Mouse (Mus musculus): ENCODE results near the gene Iqce. TPM values are rescaled to one million over a fixed set of nuclear protein-coding genes. Genes with fewer than 3 reads are reported as not detected.

The Iqce gene
- polyA plus RNA-seq, 1 experiment from 2014 or later = 25.1 TPM

- H3K9me3 ChIP-seq = no peaks in the 10 kb centered on the region
- WGBS = 85% methylated on average over 15 of the region's 15 CpGs
- H3K4me3 ChIP-seq = no peak overlapping the region
- H3K4me2 ChIP-seq (replicated peaks) = no peak overlapping the region
- H3K4me1 ChIP-seq = peaks cover 22% of the 10 kb centered on the region
- H3K27ac ChIP-seq (replicated peaks) = no peak overlapping the region
- no peaks in the 10 kb centered on the region for H3K36me3 ChIP-seq
- no peak overlapping the region for H3K9ac ChIP-seq (replicated peaks)
- no peaks in the 10 kb centered on the region for H3K27me3 ChIP-seq
- ATAC-seq (replicated peaks) = no peak
These were observed 47.9 kb downstream of the Iqce start for GRCm38 (mm10) chr5:140654096-140654845.

GRCm38 (mm10) chr5:140652587-140652986 is 49.6 kb downstream of the Iqce start:
- no peaks in the 10 kb centered on the region for H3K36me3 ChIP-seq
- no peak overlapping the region for H3K9ac ChIP-seq (replicated peaks)
- WGBS = 58% methylated on average over 7 of the region's 7 CpGs
- H3K9me3 ChIP-seq = no peaks in the 10 kb centered on the region
- no peak overlapping the region for H3K4me3 ChIP-seq
- H3K4me2 ChIP-seq (replicated peaks) = no peak overlapping the region
- no peaks in the 10 kb centered on the region for H3K27me3 ChIP-seq
- H3K4me1 ChIP-seq = peaks cover 15% of the 10 kb centered on the region
- no peak overlapping the region for H3K27ac ChIP-seq (replicated peaks)
- ATAC-seq (replicated peaks) = no peak

DNA sequence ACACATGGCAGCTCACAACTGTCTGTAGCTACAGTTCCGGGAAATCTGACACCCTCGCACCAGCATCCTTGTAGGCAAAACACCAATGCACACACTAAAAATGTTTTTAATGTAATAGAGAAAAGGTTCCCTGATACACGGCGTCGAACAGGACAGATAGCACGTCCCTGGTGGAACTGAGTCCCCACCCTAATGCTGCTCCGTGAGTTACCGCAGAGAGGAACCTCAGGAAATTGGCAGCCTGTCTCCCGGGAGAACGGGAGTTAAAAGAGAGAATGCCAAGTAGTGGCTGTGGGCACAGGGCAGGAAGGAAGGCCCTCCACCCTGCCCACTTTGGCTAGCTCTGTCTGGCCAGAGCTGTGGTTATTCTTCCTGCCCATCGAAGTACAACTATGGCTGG is 50.9 kb downstream of the Iqce start:
- no peak for ATAC-seq (replicated peaks)
- Histone ChIP-seq H3K4me2 (replicated peaks) (no peak overlapping the region), H3K9ac (replicated peaks) (no peak overlapping the region), H3K4me1 (peaks cover 27% of the 10 kb centered on the region), H3K9me3 (no peaks in the 10 kb centered on the region), H3K4me3 (no peak overlapping the region), H3K36me3 (no peaks in the 10 kb centered on the region), H3K27ac (replicated peaks) (no peak overlapping the region), H3K27me3 (no peaks in the 10 kb centered on the region)
- WGBS = 70% methylated on average over 11 of the region's 11 CpGs

DNA sequence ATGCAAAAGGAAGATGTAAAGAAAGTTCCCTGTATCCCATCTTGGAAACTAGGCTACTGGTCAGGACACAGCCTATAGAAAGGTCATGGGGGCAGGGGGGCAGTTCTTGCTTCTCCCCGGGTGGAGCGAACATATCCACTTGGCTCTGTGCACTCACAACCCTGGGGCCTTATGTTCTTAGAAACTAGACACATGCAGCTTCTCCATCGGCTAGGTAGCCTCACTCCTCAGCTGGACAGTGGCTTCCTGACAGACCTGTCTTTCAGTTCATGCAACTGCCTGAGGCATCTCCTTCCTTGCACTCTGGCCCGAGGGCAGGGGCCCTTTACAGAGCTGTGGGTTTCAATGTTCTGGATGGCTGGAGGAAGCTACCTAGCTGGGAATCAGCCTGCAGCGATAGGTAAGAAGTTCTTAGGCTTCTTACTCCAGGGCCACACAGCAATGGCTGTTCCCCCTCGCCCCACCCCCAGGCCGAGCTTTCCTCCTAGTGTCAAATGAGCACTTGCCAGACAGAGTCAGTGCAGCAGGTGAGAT is 52.2 kb downstream of the Iqce start:
- Histone ChIP-seq H3K4me2 (replicated peaks) (peak overlapping the region; percentile 71), H3K27ac (replicated peaks) (peak overlapping the region; percentile 92), H3K4me3 (peak overlapping the region; percentile 94; the same call in 1 of the 2 replicates), H3K36me3 (no peaks in the 10 kb centered on the region), H3K9ac (replicated peaks) (peak overlapping the region; percentile 69; the same call in 1 of the 2 replicates), H3K27me3 (no peaks in the 10 kb centered on the region), H3K9me3 (no peaks in the 10 kb centered on the region), H3K4me1 (peaks cover 40% of the 10 kb centered on the region)
- no peak for ATAC-seq (replicated peaks)
- 51% methylated on average over 7 of the region's 7 CpGs for WGBS

- 3% methylated on average over 26 of the region's 26 CpGs for WGBS
- peaks cover 7% of the 10 kb centered on the region for H3K36me3 ChIP-seq
- H3K4me2 ChIP-seq (replicated peaks) = peak overlapping the region; percentile 71
- H3K9ac ChIP-seq (replicated peaks) = peak overlapping the region; percentile 69
- no peaks in the 10 kb centered on the region for H3K27me3 ChIP-seq
- H3K9me3 ChIP-seq = no peaks in the 10 kb centered on the region
- peak; percentile 85 for ATAC-seq (replicated peaks)
- peak overlapping the region; percentile 92 for H3K27ac ChIP-seq (replicated peaks)
- peaks cover 47% of the 10 kb centered on the region for H3K4me1 ChIP-seq
- H3K4me3 ChIP-seq = peak overlapping the region; percentile 94
These were observed 53.0 kb downstream of the Iqce start for GRCm38 (mm10) chr5:140649101-140649667.

DNA sequence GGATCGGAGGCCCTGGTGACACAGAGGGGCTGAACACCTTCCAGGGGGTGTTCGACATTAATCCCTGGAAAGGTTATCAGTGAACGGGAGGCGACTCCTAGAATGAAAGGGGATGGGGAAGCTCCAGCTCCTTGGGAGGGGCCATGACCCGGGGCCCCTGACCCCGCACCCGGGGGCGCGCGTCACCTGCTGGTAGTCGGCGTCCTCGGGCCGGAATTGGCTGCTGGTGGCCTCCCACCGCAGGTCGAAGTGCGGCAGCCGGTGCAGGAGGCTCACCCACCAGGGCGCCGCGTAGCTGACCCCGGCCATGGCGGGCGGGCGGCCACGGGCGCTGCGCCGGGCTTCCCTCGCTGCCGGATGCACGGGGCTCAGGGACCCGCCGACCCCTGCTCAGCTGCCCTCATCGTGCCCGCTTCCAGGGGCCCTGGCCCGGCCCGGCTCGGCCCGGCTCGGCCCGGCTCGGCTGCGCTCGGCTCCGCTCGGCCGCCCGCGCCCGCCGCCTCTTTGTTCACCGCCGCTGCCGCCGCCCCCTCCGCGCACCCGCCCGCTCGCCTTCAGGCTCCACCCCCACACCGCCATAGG is 53.6 kb downstream of the Iqce start, which contains the start of gene Ttyh3:
Gene Ttyh3, minus strand, starts transcription at position 513 of the 582 bp plus-strand sequence.
- Histone ChIP-seq H3K4me1 (peaks cover 53% of the 10 kb centered on the region), H3K4me3 (peak within 1 kb of the TSS; percentile 94), H3K4me2 (replicated peaks) (peak within 1 kb of the TSS; percentile 78), H3K36me3 (peaks cover 10% of the 10 kb centered on the region), H3K9me3 (no peaks in the 10 kb centered on the region), H3K9ac (replicated peaks) (peak within 1 kb of the TSS; percentile 100), H3K27ac (replicated peaks) (peak within 1 kb of the TSS; percentile 94), H3K27me3 (no peaks in the 10 kb centered on the region)
- under 1% methylated on average over 50 of the region's 62 CpGs for WGBS
- ATAC-seq (replicated peaks) = peak; percentile 69; the same call in 1 of the 2 replicates

DNA sequence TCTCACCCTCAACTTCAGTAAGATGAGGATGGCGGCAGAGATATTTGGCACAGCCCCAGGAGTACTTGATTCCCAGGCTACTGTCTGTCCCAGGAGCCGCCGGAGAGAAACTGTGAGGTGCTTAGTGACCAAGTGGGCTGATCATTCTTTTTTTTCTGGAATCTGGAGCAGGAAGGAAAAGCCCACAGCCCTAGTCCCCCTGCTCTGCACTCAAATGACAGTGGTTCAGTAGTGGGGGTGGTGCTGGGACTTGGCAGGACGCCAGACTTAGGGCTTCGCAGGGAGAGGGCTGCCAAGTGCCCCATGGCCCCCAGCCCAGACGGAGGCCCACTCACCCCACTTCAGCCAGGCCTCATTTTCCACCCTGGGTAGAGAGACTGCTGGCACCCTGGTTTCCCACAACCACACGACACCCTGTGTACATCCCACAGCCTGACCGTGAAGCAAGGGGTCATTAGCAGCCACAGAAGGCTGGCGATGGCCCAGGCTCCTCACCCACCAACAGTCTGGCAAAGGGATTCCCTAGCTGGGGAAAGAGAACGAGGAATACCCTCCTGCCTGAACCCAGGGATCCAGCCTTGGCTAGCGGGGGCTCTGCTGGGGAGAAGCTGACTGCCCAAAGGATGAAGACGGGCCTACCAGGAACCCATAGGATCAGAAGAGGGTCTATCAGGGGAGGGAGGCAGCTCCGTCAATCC is 54.2 kb downstream of the Iqce start:
- Histone ChIP-seq H3K9me3 (no peaks in the 10 kb centered on the region), H3K27ac (replicated peaks) (peak overlapping the region; percentile 94), H3K27me3 (no peaks in the 10 kb centered on the region), H3K36me3 (peaks cover 10% of the 10 kb centered on the region), H3K4me1 (peaks cover 59% of the 10 kb centered on the region), H3K4me2 (replicated peaks) (peak overlapping the region; percentile 78), H3K4me3 (peak overlapping the region; percentile 94), H3K9ac (replicated peaks) (peak overlapping the region; percentile 100)
- under 1% methylated on average over 13 of the region's 13 CpGs for WGBS
- peak; percentile 46 for ATAC-seq (replicated peaks)

DNA sequence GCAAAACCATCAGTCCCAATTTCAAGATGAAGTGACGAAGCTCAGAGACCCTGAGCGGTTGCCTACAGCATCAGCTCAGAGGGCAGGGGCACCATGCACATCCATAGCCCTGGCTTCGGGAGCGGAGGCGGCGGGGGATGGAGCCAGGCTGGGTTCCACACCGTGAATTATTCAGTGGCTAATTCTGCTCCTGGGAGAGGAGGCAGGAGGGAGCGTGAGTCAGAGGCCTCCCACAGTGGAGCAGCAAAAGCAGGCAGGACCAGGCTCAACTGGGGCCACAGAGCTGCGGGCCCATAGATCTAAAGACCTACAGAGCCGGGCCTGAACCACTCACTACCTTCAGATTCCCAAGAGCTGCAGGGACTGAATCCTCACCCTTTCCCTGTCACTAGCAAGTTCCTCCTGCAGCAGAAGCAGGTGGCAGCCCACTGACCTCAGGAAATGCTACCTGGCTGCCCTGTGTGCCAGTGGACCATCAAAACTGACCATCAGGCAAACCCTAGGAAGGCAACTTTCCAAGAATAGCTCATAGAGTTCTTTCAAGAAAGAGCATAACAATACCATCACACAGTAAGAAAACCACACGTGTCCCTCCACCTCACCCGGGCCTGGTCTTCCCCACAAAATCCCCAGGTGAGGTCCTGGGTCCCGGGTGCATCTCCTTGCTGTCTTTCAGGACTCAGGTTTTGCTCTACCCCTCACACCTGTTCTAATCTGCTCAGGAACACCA is 55.0 kb downstream of the Iqce start:
- Histone ChIP-seq H3K4me3 (peak overlapping the region; percentile 94), H3K27me3 (no peaks in the 10 kb centered on the region), H3K9me3 (no peaks in the 10 kb centered on the region), H3K4me1 (peaks cover 67% of the 10 kb centered on the region), H3K4me2 (replicated peaks) (peak overlapping the region; percentile 78), H3K27ac (replicated peaks) (peak overlapping the region; percentile 94), H3K36me3 (peaks cover 10% of the 10 kb centered on the region), H3K9ac (replicated peaks) (peak overlapping the region; percentile 100)
- 12% methylated on average over 13 of the region's 13 CpGs for WGBS
- no peak for ATAC-seq (replicated peaks)

DNA sequence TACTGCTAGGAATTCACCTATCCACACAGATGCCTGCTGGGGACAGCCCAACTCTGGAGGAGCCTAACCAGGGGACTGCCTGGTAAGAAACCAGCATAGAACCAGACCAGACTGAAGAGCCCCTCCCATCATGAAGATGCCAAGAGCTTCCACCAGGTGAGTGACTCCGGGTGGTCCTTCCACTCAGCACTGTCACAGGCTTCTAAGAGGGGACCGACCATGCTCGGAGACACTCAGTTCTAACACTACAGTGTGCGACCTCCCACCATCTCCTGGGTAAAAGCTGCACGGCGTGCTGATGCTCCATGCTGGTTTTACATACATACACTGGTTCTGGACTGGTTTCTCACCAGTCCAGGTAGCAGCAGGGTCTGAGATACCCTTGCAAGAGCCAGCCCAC is 56.0 kb downstream of the Iqce start:
- WGBS = 62% methylated on average over 6 of the region's 6 CpGs
- Histone ChIP-seq H3K4me3 (peak overlapping the region; percentile 94), H3K4me2 (replicated peaks) (peak overlapping the region; percentile 78), H3K36me3 (peaks cover 10% of the 10 kb centered on the region), H3K4me1 (peaks cover 74% of the 10 kb centered on the region), H3K27ac (replicated peaks) (peak overlapping the region; percentile 94), H3K27me3 (no peaks in the 10 kb centered on the region), H3K9ac (replicated peaks) (peak overlapping the region; percentile 100), H3K9me3 (no peaks in the 10 kb centered on the region)
- ATAC-seq (replicated peaks) = no peak

- Histone ChIP-seq H3K27ac (replicated peaks) (peak overlapping the region; percentile 94), H3K36me3 (peaks cover 10% of the 10 kb centered on the region)
- WGBS = 69% methylated on average over 4 of the region's 4 CpGs
These were observed 56.7 kb downstream of the Iqce start for GRCm38 (mm10) chr5:140645454-140645853.

GRCm38 (mm10) chr5:140644702-140645201 is 57.4 kb downstream of the Iqce start:
- Histone ChIP-seq H3K9me3 (no peaks in the 10 kb centered on the region), H3K4me2 (replicated peaks) (peak overlapping the region; percentile 78), H3K36me3 (peaks cover 13% of the 10 kb centered on the region), H3K9ac (replicated peaks) (peak overlapping the region; percentile 100; the same call in 1 of the 2 replicates), H3K4me3 (peak overlapping the region; percentile 94), H3K27ac (replicated peaks) (peak overlapping the region; percentile 12; the same call in 1 of the 2 replicates), H3K4me1 (peaks cover 77% of the 10 kb centered on the region), H3K27me3 (no peaks in the 10 kb centered on the region)
- WGBS = 57% methylated on average over 15 of the region's 15 CpGs
- ATAC-seq (replicated peaks) = no peak

More at GRCm38 (mm10) chr5:140645454-140645853, 56.7 kb downstream of the Iqce start:
- H3K9ac ChIP-seq (replicated peaks) = peak overlapping the region; percentile 100; the same call in 1 of the 2 replicates
- peaks cover 80% of the 10 kb centered on the region for H3K4me1 ChIP-seq
- no peak for ATAC-seq (replicated peaks)
- H3K9me3 ChIP-seq = no peaks in the 10 kb centered on the region
- H3K27me3 ChIP-seq = no peaks in the 10 kb centered on the region
- H3K4me3 ChIP-seq = peak overlapping the region; percentile 94
- peak overlapping the region; percentile 78 for H3K4me2 ChIP-seq (replicated peaks)

All from forebrain, embryonic 15.5 days (tissue).